Comparison of ENCODE assay signal across 29 mouse cellular contexts in the genomic region with DNA sequence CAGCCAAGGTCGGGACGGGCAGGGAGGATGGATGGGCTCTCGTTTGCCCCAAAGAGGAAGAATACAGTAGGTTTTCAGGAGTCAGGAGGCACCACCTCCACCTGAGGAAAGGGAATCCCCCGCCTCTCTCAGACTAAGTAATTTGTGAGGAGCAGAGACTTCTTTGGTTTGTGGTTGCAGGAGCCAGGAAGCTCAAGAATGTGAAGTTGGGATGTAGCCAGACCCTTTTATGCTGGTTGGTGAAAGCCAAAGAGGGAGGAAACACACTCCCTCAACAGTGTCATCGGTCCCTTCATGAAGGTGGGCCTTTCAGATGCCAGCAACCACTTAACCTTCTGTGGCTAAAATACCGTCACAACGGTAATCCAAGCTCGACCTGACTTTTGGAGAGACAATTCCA.
DNase-seq lines count a peak whose midpoint lies in the region; ATAC-seq and TF ChIP-seq lines count a peak whose summit lies in the region.
"Had no signal": no experiment of that assay in that cellular context is flagged by ENCODE, and none has a peak within 500 bp of the region (broad histone marks: within the 10 kb centered on the region; RNA-seq: fewer than 3 reads in every experiment).

No protein-coding gene starts in this region.

- CTCF ChIA-PET in Patski (lab: Charles Lee) = interaction anchor here (1.0 to 2.4 kb wide), 2 partner anchors 118 to 309 kb away, joined by 3 to 7 read pairs; no protein-coding TSS in a partner anchor

- in situ Hi-C loops in Patski (cut with MboI; ENCODE audit: low pct_unique_long_range_greater_than_20kb) = no loop called here

- WGBS in embryonic facial prominence, embryonic 14.5 days = 73% methylated on average over 8 of the region's 8 CpGs
- 90% methylated on average over 8 of the region's 8 CpGs for WGBS in embryonic facial prominence, embryonic 10.5 days

- H3K27me3 ChIP-seq in embryonic facial prominence, embryonic 14.5 days (replicated peaks; ENCODE audit: control insufficient read depth, insufficient read depth, low read length) = no peaks in the 10 kb centered on the region
- H3K27me3 ChIP-seq in embryonic facial prominence, embryonic 10.5 days (replicated peaks; ENCODE audit: low read depth, poor library complexity, severe bottlenecking) = no peaks in the 10 kb centered on the region
- no peaks in the 10 kb centered on the region for H3K27me3 ChIP-seq in Patski
- H3K27me3 ChIP-seq: CH12.LX; embryonic facial prominence, embryonic 12.5 days; embryonic facial prominence, embryonic 15.5 days; forebrain, embryonic 12.5 days had no signal

- no peak for ATAC-seq in embryonic facial prominence, embryonic 14.5 days (ENCODE audit: low read depth)
- peak; percentile 31 for ATAC-seq in Patski
- ATAC-seq: CD4-positive, CD25-positive, alpha-beta regulatory T cell, adult 4 months; forebrain, embryonic 14.5 days; forebrain, postnatal 0 days had no signal

- H3K9ac ChIP-seq in embryonic facial prominence, embryonic 14.5 days (ENCODE audit: low read depth, low read length) = no peak overlapping the region
- H3K9ac ChIP-seq: embryonic facial prominence, embryonic 12.5 days; embryonic facial prominence, embryonic 15.5 days; forebrain, embryonic 12.5 days; forebrain, postnatal 0 days had no signal

- peaks cover 13% of the 10 kb centered on the region; the same call in 1 of the 2 replicates for H3K4me1 ChIP-seq in embryonic facial prominence, embryonic 14.5 days (ENCODE audit: control insufficient read depth, insufficient read depth, low read length)
- peaks cover 35% of the 10 kb centered on the region for H3K4me1 ChIP-seq in embryonic facial prominence, embryonic 10.5 days

- POLR2A ChIA-PET in Patski (lab: Charles Lee) = no interaction called here

- no peaks in the 10 kb centered on the region for H3K9me3 ChIP-seq in embryonic facial prominence, embryonic 14.5 days (ENCODE audit: control insufficient read depth, low read length)
- no peaks in the 10 kb centered on the region for H3K9me3 ChIP-seq in embryonic facial prominence, embryonic 10.5 days
- H3K9me3 ChIP-seq: embryonic facial prominence, embryonic 12.5 days; embryonic facial prominence, embryonic 15.5 days; forebrain, embryonic 10.5 days; forebrain, embryonic 12.5 days; G1E had no signal

- no peak overlapping the region for H3K27ac ChIP-seq in embryonic facial prominence, embryonic 14.5 days (replicated peaks; ENCODE audit: low read depth, low read length)
- H3K27ac ChIP-seq in embryonic facial prominence, embryonic 10.5 days (replicated peaks) = no peak overlapping the region
- H3K27ac ChIP-seq: embryonic facial prominence, embryonic 12.5 days; embryonic facial prominence, embryonic 15.5 days; forebrain, embryonic 10.5 days; forebrain, embryonic 12.5 days had no signal

- H3K4me2 ChIP-seq in embryonic facial prominence, embryonic 14.5 days (ENCODE audit: low read depth, low read length) = no peak overlapping the region
- H3K4me2 ChIP-seq: embryonic facial prominence, embryonic 12.5 days; embryonic facial prominence, embryonic 15.5 days; forebrain, embryonic 12.5 days had no signal

- no peaks in the 10 kb centered on the region for H3K36me3 ChIP-seq in embryonic facial prominence, embryonic 14.5 days (ENCODE audit: control insufficient read depth, insufficient read depth, low read length)
- no peaks in the 10 kb centered on the region for H3K36me3 ChIP-seq in embryonic facial prominence, embryonic 10.5 days (replicated peaks)
- H3K36me3 ChIP-seq: embryonic facial prominence, embryonic 12.5 days; embryonic facial prominence, embryonic 15.5 days; forebrain, embryonic 10.5 days; forebrain, embryonic 12.5 days; G1E had no signal

- no peak overlapping the region for H3K4me3 ChIP-seq in embryonic facial prominence, embryonic 14.5 days (ENCODE audit: low read depth, low read length)
- no peak overlapping the region for H3K4me3 ChIP-seq in embryonic facial prominence, embryonic 10.5 days
- H3K4me3 ChIP-seq: embryonic facial prominence, embryonic 12.5 days; embryonic facial prominence, embryonic 15.5 days; erythroblast, embryonic 14.5 days; forebrain, embryonic 10.5 days; forebrain, embryonic 12.5 days had no signal

- DNase-seq in embryonic facial prominence, embryonic 14.5 days (ENCODE audit: low spot score) = peak; percentile 58
- DNase-seq in embryonic facial prominence, embryonic 10.5 days (ENCODE audit: low spot score) = no peak
- DNase-seq in kidney, postnatal 14 days = peak; percentile 18
- DNase-seq in kidney, adult 11 months = no peak
- DNase-seq in Muller cell, postnatal 12 days (ENCODE audit: inconsistent ontology term) = peak; percentile 50
- DNase-seq in Patski (ENCODE audit: low read depth, low spot score) = no peak
- DNase-seq in urinary bladder, postnatal 10 days (ENCODE audit: low spot score) = no peak
- no peak for DNase-seq in spleen, adult 18-20 months
- DNase-seq: adrenal gland, adult 2 months; adrenal gland, postnatal 10 days; adrenal gland, postnatal 25 days; B cell, adult 2 months; cerebellum, adult 11 months; cerebellum, adult 18-20 months; cerebellum, adult 8-10 months; cerebellum, adult 9-11 months; cerebellum, postnatal 14 days; cerebellum, postnatal 36 days; embryo, embryonic 11 days; forebrain, postnatal 0 days had no signal

- TF ChIP-seq CTCF in Patski (IDR thresholded peaks at IDR 0.05) = no peak

Comparison
In these comparisons a context has a peak if more than half of its experiments do, and no peak if none do; other contexts are left out.
1. DNase-seq: peak in embryonic facial prominence, embryonic 14.5 days (single experiment), kidney, postnatal 14 days (single experiment) and Muller cell, postnatal 12 days (single experiment); none in embryonic facial prominence, embryonic 10.5 days (single experiment), kidney, adult 11 months (single experiment), Patski (single experiment), urinary bladder, postnatal 10 days (single experiment) and spleen, adult 18-20 months (0 of 2).